Mouse (Mus musculus): Measurements from ENCODE around the gene Gm3646. TPM values are rescaled to one million over a fixed set of nuclear protein-coding genes. Genes with fewer than 3 reads are reported as not detected.
A peak's percentile ranks its signal among the peaks of the same experiment; 100 is the strongest.

Gm3646 gene
- polyA plus RNA-seq, 1 experiment from 2014 or later: 0.63 TPM

GRCm38 (mm10) chr1:39824902-39825301 lies 19.8 kb upstream of the Gm3646 start:
- Histone ChIP-seq H3K4me2 (no peak overlapping the region), H3K4me1 (no peaks in the 10 kb centered on the region), H3K36me3 (no peaks in the 10 kb centered on the region), H3K27me3 (replicated peaks) (no peaks in the 10 kb centered on the region), H3K27ac (no peak overlapping the region), H3K9ac (no peak overlapping the region), H3K9me3 (no peaks in the 10 kb centered on the region), H3K4me3 (replicated peaks) (no peak overlapping the region)
- no peak for ATAC-seq (ENCODE audit: insufficient read depth, low FRiP score, low read depth)
- 66% methylated on average over 4 of the region's 4 CpGs for WGBS

- Histone ChIP-seq H3K27ac (no peak overlapping the region), H3K9ac (no peak overlapping the region), H3K27me3 (replicated peaks) (no peaks in the 10 kb centered on the region)
Measured at GRCm38 (mm10) chr1:39824240-39824639, 19.1 kb upstream of the Gm3646 start.

DNA sequence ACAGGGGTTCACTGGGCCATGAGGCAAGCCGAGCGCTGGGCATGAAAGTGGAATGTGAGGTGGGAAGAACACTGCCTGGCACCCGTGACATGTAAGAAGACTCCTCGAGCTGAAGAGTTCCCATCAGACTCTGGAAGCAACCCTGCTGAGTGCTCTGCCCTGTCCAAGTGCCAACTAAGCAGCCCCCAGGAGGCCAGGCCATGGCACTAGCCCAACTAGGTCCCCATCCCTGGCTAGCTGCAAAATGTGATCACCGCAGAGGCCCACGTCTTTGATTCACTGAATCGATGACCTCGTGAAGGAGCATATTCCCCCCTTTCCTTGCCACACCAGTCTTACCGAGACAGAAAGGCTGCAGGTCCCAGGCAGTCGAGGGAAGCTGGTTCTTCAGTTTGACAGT lies 14.5 kb upstream of the Gm3646 start:
- Histone ChIP-seq H3K27ac (no peak overlapping the region), H3K9ac (no peak overlapping the region), H3K4me1 (no peaks in the 10 kb centered on the region), H3K4me3 (replicated peaks) (no peak overlapping the region), H3K9me3 (no peaks in the 10 kb centered on the region), H3K4me2 (no peak overlapping the region), H3K27me3 (replicated peaks) (no peaks in the 10 kb centered on the region), H3K36me3 (no peaks in the 10 kb centered on the region)
- WGBS: 83% methylated on average over 10 of the region's 10 CpGs
- ATAC-seq (ENCODE audit: insufficient read depth, low FRiP score, low read depth): no peak

More at GRCm38 (mm10) chr1:39824240-39824639, 19.1 kb upstream of the Gm3646 start:
- no peak for ATAC-seq (ENCODE audit: insufficient read depth, low FRiP score, low read depth)
- WGBS: 58% methylated on average over 4 of the region's 4 CpGs
- H3K9me3 ChIP-seq: no peaks in the 10 kb centered on the region
- no peak overlapping the region for H3K4me2 ChIP-seq
- H3K36me3 ChIP-seq: no peaks in the 10 kb centered on the region
- H3K4me3 ChIP-seq (replicated peaks): no peak overlapping the region
- no peaks in the 10 kb centered on the region for H3K4me1 ChIP-seq

DNA sequence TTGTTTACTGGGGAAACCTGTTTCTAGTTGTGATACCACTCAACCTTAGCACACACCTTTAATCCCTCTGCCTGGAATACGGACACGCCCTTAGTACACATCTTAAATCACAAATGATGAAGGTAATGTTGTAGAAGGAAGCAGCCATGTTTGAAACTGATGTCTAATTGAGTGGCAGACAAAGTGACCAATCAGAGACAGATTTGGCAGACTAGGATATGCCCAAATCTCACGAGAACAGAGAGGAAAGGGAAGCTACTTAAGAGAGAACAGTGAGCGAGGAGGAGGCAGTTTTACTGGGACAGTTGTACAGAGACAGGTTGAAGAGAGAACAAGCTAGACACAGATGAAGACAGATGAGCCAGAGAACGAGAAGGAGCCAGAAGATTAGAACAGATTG lies 10.6 kb upstream of the Gm3646 start:
- H3K9me3 ChIP-seq: no peaks in the 10 kb centered on the region
- H3K36me3 ChIP-seq: no peaks in the 10 kb centered on the region
- H3K9ac ChIP-seq: no peak overlapping the region
- H3K4me3 ChIP-seq (replicated peaks): no peak overlapping the region
- H3K4me2 ChIP-seq: no peak overlapping the region
- 0 out of 2 replicates have a peak, but pooled peaks cover 4% of the 10 kb centered on the region for H3K4me1 ChIP-seq
- 77% methylated on average over 5 of the region's 5 CpGs for WGBS
- no peaks in the 10 kb centered on the region for H3K27me3 ChIP-seq (replicated peaks)
- no peak for ATAC-seq (ENCODE audit: insufficient read depth, low FRiP score, low read depth)
- H3K27ac ChIP-seq: no peak overlapping the region

- Histone ChIP-seq H3K4me2 (no peak overlapping the region), H3K36me3 (no peaks in the 10 kb centered on the region), H3K27ac (no peak overlapping the region; the same call in 1 of the 2 replicates), H3K27me3 (replicated peaks) (no peaks in the 10 kb centered on the region), H3K4me3 (replicated peaks) (no peak overlapping the region), H3K4me1 (0 out of 2 replicates have a peak, but pooled peaks cover 4% of the 10 kb centered on the region), H3K9me3 (no peaks in the 10 kb centered on the region), H3K9ac (no peak overlapping the region)
- ATAC-seq (ENCODE audit: insufficient read depth, low FRiP score, low read depth): peak; percentile 65
- 53% methylated on average over 4 of the region's 4 CpGs for WGBS
Measured at GRCm38 (mm10) chr1:39813067-39813466, 7.9 kb upstream of the Gm3646 start.

GRCm38 (mm10) chr1:39804789-39805188 lies 343 bp downstream of the Gm3646 start:
- peak overlapping the region; percentile 63 for H3K27ac ChIP-seq
- H3K36me3 ChIP-seq: no peaks in the 10 kb centered on the region
- no peaks in the 10 kb centered on the region for H3K4me1 ChIP-seq
- no peak overlapping the region for H3K9ac ChIP-seq
- no peaks in the 10 kb centered on the region for H3K9me3 ChIP-seq
- no peak overlapping the region for H3K4me3 ChIP-seq (replicated peaks)
- no peak overlapping the region for H3K4me2 ChIP-seq
- no peak for ATAC-seq (ENCODE audit: insufficient read depth, low FRiP score, low read depth)
- no peaks in the 10 kb centered on the region for H3K27me3 ChIP-seq (replicated peaks)
- 80% methylated on average over 6 of the region's 6 CpGs for WGBS

DNA sequence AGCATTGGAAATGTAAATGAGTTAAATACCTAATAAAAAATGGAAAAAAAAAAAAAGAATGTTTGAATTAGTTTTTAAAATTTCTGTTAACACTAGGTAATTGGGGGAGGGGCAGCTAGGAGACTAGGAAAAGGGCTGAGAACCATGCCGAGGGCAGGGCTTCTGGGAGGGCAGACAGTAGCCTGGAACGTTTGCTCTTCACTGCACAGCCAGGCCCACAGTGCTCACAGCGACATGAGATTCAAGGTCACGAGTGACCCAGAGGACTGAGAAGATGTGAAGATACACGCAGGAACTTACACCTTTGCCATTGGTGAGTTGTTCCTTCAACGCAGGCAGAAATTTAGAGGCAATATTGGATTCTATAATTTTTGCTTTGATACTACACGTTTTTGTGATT lies 2.2 kb downstream of the Gm3646 start:
- Histone ChIP-seq H3K9ac (no peak overlapping the region), H3K36me3 (no peaks in the 10 kb centered on the region), H3K4me3 (replicated peaks) (no peak overlapping the region), H3K4me2 (no peak overlapping the region), H3K27me3 (replicated peaks) (no peaks in the 10 kb centered on the region), H3K4me1 (no peaks in the 10 kb centered on the region), H3K9me3 (no peaks in the 10 kb centered on the region), H3K27ac (no peak overlapping the region)
- 77% methylated on average over 7 of the region's 7 CpGs for WGBS
- no peak for ATAC-seq (ENCODE audit: insufficient read depth, low FRiP score, low read depth)

GRCm38 (mm10) chr1:39797496-39797895 lies 7.6 kb downstream of the Gm3646 start:
- Histone ChIP-seq H3K36me3 (no peaks in the 10 kb centered on the region), H3K9ac (no peak overlapping the region), H3K27ac (no peak overlapping the region), H3K4me2 (no peak overlapping the region), H3K4me3 (replicated peaks) (no peak overlapping the region), H3K9me3 (no peaks in the 10 kb centered on the region), H3K4me1 (no peaks in the 10 kb centered on the region), H3K27me3 (replicated peaks) (no peaks in the 10 kb centered on the region)
- no peak for ATAC-seq (ENCODE audit: insufficient read depth, low FRiP score, low read depth)
- 69% methylated on average over 6 of the region's 6 CpGs for WGBS

GRCm38 (mm10) chr1:39796765-39797164 lies 8.4 kb downstream of the Gm3646 start:
- Histone ChIP-seq H3K9ac (no peak overlapping the region), H3K36me3 (no peaks in the 10 kb centered on the region), H3K4me3 (replicated peaks) (no peak overlapping the region), H3K4me1 (no peaks in the 10 kb centered on the region), H3K4me2 (no peak overlapping the region), H3K9me3 (no peaks in the 10 kb centered on the region), H3K27ac (no peak overlapping the region), H3K27me3 (replicated peaks) (no peaks in the 10 kb centered on the region)
- 83% methylated on average over 3 of the region's 3 CpGs for WGBS
- no peak for ATAC-seq (ENCODE audit: insufficient read depth, low FRiP score, low read depth)

GRCm38 (mm10) chr1:39784632-39785031 lies 20.5 kb downstream of the Gm3646 start:
- H3K36me3 ChIP-seq: no peaks in the 10 kb centered on the region
- no peak overlapping the region for H3K27ac ChIP-seq
- no peaks in the 10 kb centered on the region for H3K27me3 ChIP-seq (replicated peaks)
- no peak overlapping the region for H3K9ac ChIP-seq
- 48% methylated on average over 5 of the region's 5 CpGs for WGBS
- no peak overlapping the region for H3K4me2 ChIP-seq
- ATAC-seq (ENCODE audit: insufficient read depth, low FRiP score, low read depth): no peak
- H3K9me3 ChIP-seq: no peaks in the 10 kb centered on the region
- H3K4me3 ChIP-seq (replicated peaks): no peak overlapping the region
- no peaks in the 10 kb centered on the region for H3K4me1 ChIP-seq

- Histone ChIP-seq H3K4me3 (replicated peaks) (no peak overlapping the region), H3K27me3 (replicated peaks) (no peaks in the 10 kb centered on the region), H3K36me3 (no peaks in the 10 kb centered on the region), H3K27ac (no peak overlapping the region), H3K9me3 (no peaks in the 10 kb centered on the region), H3K4me2 (no peak overlapping the region), H3K4me1 (no peaks in the 10 kb centered on the region), H3K9ac (no peak overlapping the region)
- 79% methylated on average over 6 of the region's 6 CpGs for WGBS
- ATAC-seq (ENCODE audit: insufficient read depth, low FRiP score, low read depth): no peak
Measured at GRCm38 (mm10) chr1:39781835-39782234, 23.3 kb downstream of the Gm3646 start.

GRCm38 (mm10) chr1:39779111-39779980 lies 25.8 kb downstream of the Gm3646 start:
- Histone ChIP-seq H3K4me3 (replicated peaks) (no peak overlapping the region), H3K36me3 (no peaks in the 10 kb centered on the region), H3K4me2 (no peak overlapping the region), H3K9ac (no peak overlapping the region), H3K27ac (peak overlapping the region; percentile 49; the same call in 1 of the 2 replicates), H3K27me3 (replicated peaks) (no peaks in the 10 kb centered on the region), H3K9me3 (no peaks in the 10 kb centered on the region), H3K4me1 (no peaks in the 10 kb centered on the region)
- WGBS: 67% methylated on average over 16 of the region's 16 CpGs
- no peak for ATAC-seq (ENCODE audit: insufficient read depth, low FRiP score, low read depth)
